Mouse (Mus musculus): ENCODE data around the gene Raet1e. TPM values are rescaled to one million over a fixed set of nuclear protein-coding genes. Genes with fewer than 3 reads are reported as not detected.
"Not testable (repeated sequence)": the region's sequence is repeated elsewhere in the genome, so short reads cannot be mapped to it uniquely, and the experiment has no call there.

The Raet1e gene
- total RNA-seq, 2 experiments from 2014 or later: not detected

DNA sequence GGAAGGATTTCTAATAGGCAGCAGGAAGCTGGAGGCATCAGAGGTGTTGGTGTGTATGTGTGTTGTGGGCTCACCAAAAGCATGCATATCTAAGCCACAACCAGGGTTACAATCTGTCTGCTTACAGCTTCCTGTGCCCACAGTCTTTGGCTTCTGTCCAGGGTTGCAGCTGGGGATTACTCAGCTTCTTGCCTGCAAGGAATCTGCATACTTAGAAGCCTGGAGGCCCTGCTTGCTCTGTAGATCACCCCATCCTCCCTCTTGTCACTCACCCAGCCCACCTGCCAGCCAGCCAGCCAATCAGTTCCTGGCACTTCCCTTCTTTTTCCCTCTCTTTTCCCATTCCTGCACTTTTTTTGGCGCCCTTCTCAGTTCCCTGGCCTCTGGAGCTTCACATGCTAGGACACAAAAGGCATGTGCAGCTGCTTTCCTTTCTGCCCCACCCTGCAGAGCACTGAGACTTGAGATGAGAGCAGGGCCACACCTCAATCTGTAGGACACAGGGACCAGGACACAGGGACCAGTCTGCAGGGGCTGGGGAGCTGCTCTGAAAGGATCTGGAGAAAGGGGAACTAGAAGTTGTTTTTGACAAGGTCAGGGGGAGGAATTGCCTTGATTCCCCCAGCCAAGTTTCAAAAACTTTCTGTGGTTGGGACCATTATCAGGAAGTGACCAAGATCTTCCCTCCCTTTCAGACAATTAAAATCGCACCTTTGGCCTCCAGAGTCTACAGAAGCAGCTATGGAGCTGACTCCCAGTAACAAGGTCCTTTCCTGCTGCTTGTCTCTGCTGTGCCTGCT lies 44.6 kb downstream of the Raet1e start:
- H3K4me3 ChIP-seq; DNase-seq; intact Hi-C loops (cut with DNase I); H3K27ac ChIP-seq: not testable (repeated sequence)

DNA sequence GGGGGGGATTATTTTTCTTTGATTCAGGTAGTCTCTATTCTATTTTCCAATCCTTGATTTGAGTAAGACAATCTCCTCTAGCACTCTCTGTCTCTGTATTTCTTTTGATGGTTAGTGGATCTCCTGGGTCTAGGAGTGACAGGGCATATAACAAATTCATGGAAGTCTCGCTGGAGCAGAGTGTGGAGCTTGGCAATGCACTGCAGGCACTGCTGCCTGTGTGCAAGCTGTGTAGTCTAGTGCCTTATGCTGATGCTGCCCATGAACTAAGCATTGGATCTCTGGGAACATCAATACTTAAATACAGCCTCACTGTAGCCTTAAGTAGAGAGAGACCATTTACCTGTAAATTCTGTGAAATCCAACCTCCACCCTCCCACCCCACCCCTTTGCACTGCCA lies 48.1 kb downstream of the Raet1e start:
- H3K4me3 ChIP-seq; intact Hi-C loops (cut with DNase I); H3K27ac ChIP-seq; DNase-seq: not testable (repeated sequence)

DNA sequence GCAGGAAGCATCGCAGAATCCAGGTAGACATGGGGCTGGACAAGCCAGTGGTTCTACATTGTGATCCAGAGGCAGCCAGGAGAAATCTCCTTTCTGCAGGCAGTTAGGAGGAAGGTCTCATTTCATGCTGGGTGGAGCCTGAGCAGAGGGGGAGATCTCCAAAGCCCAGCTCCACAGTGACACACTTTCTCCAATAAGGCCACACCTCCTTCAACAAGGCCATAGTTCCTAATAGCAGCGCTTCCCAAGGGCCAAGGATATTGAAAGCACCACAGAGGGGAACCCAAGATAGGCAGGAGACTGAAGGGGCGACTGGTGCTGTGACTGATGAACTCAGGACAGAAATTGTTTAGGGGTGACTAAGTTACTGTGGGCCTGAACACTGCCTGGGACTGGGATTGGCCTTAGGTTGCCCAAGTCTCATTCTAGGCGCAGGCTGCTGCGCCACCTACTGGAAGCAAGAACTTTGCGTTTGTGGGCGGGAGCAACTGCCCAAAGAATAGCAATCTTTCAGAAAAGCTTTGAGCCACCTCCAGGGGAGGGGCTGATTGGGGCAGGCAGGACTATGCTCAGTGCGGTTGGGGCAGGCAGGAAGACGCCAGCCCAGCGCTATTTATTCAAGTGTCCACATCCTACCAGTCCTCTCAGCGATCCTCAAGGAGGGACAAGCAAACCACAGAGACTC lies 53.8 kb downstream of the Raet1e start:
- peak; percentile 52 for DNase-seq
- intact Hi-C loops (cut with DNase I); H3K27ac ChIP-seq; H3K4me3 ChIP-seq: not testable (repeated sequence)
- TF ChIP-seq CTCF (IDR thresholded peaks at IDR 0.05): peak; percentile 56

DNA sequence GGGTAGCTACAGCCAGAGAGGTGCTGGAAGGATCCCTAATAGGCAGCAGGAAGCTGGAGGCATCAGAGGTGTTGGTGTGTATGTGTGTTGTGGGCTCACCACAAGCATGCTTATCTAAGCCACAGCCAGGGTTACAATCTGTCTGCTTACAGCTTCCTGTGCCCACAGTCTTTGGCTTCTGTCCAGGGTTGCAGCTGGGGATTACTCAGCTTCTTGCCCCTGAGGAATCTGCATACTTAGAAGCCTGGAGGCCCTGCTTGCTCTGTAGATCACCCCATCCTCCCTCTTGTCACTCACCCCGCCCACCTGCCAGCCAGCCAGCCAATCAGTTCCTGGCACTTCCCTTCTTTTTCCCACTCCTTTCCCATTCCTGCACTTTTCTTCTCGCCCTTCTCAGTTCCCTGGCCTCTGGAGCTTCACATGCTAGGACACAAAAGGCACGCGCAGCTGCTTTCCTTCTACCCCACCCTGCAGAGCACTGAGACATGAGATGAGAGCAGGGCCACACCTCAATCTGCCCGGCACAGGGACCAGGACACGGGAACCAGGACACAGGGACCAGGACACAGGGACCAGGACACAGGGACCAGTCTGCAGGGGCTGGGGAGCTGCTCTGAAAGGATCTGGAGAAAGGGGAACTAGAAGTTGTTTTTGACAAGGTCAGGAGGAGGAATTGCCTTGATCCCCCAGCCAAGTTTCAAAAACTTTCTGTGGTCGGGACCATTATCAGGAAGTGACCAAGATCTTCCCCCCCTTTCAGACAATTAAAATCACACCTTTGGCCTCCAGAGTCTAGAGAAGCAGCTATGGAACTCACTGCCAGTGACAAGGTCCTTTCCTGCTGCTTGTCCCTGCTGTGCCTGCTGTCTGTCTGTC lies 65.3 kb downstream of the Raet1e start:
- H3K4me3 ChIP-seq; intact Hi-C loops (cut with DNase I); H3K27ac ChIP-seq: not testable (repeated sequence)
- peak; percentile 25 for DNase-seq

DNA sequence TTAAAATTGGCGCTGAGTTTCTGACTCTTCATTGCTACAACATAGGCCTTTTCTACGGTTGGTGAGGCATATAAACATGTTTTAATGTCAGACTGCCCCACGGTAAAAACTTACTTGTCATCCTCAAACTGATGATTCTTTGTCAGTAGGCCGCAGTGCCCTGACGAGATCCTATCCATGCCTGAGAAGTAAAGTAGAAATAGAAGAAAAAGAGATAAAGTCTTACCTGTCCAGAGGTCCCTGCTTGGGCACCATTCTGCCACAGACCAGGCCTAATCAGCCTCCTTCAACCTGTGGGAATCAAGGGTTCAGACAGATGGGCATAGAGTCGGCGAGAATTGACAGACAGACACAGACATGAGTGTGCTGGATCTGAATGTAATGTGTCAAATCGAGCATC lies 106.7 kb downstream of the Raet1e start:
- no peak for DNase-seq
- Histone ChIP-seq H3K4me3 (no peak overlapping the region), H3K27ac (no peak overlapping the region)
- no peak for TF ChIP-seq CTCF (IDR thresholded peaks at IDR 0.05)
- intact Hi-C loops (cut with DNase I): no loop called here

DNA sequence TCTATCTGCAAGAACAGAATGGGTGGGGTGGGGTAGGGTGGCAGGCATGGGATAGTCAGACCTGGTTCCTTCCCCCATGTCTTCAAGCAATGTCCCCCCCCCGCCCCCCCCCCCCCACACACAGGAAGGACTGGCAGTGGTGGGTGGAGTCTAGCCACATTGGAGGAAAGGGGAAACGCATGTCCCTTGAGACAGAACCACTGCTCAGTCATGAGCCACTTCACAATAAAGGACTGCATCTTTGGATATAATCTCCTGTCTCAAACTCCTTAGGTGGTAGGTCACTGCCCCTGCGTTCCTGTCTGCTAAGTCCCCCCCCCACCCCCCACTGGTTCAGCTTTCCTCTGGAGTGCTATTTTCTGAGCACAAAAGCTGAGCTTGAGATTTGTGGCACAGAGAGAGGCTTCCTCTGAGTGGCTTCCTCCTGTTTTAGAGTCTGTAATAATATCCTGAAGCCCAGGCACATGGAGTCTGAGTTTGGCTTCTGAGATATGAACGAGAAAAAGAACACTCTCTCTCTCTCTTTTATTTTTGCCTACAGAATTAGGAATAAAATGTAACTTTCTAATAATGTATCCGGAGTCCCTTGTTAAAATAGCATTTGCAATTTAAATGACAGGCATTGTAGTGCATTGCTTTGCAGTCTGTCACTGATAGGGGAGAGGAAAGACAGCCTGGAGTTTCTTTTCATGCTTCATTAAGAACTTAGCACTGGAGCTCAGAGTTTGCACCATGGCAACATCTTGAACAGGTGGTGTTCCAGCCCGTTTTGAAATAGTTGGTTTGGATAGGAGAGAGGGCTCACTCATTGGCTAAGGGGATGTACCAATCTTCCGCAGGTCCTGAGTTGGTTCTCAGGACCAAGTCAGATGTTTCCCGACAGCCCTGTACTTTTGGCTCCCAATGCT lies 112.8 kb downstream of the Raet1e start:
- intact Hi-C loops (cut with DNase I); DNase-seq; H3K27ac ChIP-seq: not testable (repeated sequence)

DNA sequence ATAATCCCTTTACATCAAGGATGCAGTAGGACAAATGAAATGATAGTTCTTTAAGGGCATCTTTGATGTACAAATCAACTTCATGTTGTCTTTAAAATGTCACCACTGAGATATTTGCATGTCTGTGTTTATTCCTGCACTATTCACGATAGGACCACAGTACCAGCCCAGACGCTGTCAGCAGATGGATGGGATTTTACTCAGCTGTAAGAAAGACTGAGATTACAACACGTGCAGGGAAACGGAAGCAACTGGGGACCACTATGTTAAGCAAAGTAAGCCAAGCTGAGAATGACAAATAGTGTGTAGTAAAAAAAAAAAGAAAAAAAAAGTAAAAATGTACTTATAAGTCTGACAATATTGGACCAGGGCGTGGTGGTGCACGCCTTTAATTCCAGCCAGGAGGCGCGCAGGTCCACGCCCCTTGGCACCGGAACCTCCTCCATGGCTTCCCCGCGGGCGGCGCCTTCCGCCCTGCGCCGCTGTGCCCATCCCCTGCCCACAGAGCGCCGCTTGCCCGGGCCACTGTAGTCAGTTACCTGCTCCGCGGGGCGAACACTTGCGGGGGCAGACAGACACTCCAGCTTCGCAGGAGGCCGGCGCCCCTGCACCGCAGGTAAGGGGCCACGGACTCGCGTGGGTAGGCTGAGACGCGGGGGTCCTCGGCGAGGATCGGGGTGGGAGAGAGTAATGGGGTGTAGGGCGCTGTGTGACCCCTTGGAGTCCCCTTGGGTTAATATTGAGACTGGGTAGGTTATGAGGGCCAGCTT lies 114.7 kb downstream of the Raet1e start:
- peak overlapping the region; percentile 43 for H3K4me3 ChIP-seq
- peak; percentile 29 for DNase-seq
- intact Hi-C loops (cut with DNase I); H3K27ac ChIP-seq: not testable (repeated sequence)

More for the DNA sequence above, 112.8 kb downstream of the Raet1e start:
- not testable (repeated sequence) for H3K4me3 ChIP-seq

DNA sequence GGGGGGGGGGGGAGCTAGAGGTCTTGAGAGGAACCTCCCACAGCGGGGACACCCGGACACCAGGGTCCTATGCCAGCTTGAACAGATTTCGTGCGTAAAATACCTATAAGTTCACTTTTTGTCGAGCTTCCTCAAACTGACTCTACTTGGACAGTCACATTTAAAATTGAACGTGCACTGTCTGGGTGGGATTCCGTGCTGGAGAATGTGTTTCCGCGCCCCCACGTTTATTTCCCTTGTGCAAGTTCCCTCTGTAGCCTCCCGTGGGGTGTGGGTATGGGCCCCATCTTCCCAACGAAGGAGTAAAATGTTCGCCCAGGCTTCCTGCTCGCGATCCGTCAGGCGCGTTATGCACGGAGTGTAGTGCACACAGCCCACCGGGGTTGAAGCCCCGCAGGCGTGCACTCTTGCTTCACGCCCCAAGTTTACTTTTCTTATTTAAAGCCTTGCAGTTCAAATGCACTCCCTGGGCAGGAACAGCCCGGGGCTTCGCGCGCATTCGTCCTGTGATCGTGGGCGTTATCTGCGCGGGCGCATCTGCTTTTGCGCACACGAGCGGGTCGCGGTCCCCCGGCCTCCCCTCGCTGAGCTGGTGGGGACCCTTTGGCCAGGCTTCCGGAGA lies 115.4 kb downstream of the Raet1e start:
- intact Hi-C loops (cut with DNase I): no loop called here
- peak overlapping the region; percentile 43 for H3K4me3 ChIP-seq
- no peak for TF ChIP-seq CTCF (IDR thresholded peaks at IDR 0.05)
- no peak overlapping the region for H3K27ac ChIP-seq
- no peak for DNase-seq

DNA sequence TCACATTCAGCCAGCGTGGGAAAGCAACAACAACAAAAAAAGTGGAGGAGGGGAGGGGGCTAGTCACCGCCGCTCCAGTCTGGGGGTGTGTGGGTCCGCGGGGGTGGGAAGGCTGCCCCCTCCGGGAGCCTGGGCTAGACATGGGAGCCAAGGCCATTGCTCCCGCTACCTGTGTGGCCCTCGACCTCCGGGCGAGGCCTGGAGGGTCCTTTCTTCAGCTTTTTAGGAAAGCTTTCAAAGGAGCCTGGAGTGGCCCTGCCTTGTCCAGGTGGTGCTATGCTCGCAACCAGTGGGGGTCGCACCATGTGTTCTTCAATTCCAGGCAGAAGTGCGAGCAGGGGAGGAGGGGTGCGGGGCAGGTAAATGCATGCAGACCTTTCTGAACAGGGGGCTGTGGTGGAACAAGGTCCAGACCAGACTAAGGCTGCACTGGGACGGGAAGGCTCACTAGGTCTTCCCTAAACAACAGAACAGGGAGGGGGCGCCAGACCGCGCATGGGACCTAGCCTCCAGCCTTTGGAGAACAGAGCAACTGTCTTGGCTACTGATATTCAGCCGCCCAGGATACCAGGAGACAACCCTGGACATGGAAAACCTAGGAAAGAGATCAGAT lies 116.2 kb downstream of the Raet1e start:
- no peak; the same call in 1 of the 2 replicates for TF ChIP-seq CTCF (IDR thresholded peaks at IDR 0.05)
- no peak for DNase-seq
- Histone ChIP-seq H3K27ac (no peak overlapping the region), H3K4me3 (no peak overlapping the region)
- intact Hi-C loops (cut with DNase I): no loop called here

DNA sequence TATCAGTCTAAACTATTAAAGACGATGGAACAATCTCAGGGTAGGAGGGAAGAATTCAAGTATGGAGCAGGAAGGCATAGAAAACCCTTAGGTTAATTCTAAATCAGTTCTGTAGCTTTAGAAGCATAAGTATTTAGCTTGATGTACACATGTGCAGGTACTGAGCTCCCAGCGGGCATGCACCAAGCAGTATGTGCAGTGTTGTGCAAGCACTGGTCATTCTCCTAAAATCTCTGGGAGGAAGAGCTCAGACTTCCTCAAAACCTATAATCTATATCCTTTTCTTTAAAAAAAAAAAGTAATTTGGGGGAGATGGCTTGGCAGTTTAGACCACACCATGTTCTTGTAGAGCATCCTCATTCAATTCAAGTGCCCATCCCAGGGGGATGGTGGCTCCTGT lies 120.1 kb downstream of the Raet1e start:
- intact Hi-C loops (cut with DNase I); H3K27ac ChIP-seq; DNase-seq; H3K4me3 ChIP-seq: not testable (repeated sequence)

DNA sequence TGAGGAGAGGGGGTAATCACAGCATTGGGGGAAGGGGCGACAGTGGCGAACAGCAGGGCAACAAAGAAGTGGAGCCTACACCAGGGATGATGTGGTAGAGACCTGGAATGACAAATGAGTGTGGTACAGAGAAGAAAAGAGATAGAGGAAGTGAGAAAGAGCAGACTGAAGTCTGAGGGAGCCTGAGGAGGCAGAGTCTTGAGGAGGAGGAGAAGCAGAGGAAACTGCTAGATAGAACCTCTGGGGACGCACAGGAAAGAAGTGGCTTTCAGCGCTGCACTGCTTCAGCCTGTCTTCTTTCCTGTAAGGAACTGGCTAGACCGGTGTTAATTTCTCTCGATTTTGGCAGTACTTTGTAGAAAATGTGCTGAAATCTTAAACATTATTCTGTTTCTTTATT lies 124.4 kb downstream of the Raet1e start:
- intact Hi-C loops (cut with DNase I): no loop called here
- Histone ChIP-seq H3K27ac (no peak overlapping the region), H3K4me3 (no peak overlapping the region)
- DNase-seq: no peak
- no peak for TF ChIP-seq CTCF (IDR thresholded peaks at IDR 0.05)
